Mouse (Mus musculus) neutrophil, adult 5-6 weeks (primary cell): Measurements from ENCODE around the gene Xpr1. TPM values are rescaled to one million over a fixed set of nuclear protein-coding genes. Genes with fewer than 3 reads are reported as not detected.

Experiments
- ATAC-seq: fragments of 151-379, 151-347 bp; 2 replicates; pipeline ENCODE4 v1.8.0; 2017; ENCODE audit warnings: mild to moderate bottlenecking, moderate TSS enrichment; ENCODE audit not compliant: insufficient number of reproducible peaks, poor library complexity, low FRiP score, severe bottlenecking; ENCODE audit errors: extremely low read depth
- total RNA-seq: library from RNA; stranded (forward); fragments of 200-1000 nt; gene quantifications from 2 replicates; pipeline ENCODE4 v1.2.3, GENCODE M21; 2017

The Xpr1 gene
- total RNA-seq, 1 experiment from 2014 or later: 97.9 TPM

DNA sequence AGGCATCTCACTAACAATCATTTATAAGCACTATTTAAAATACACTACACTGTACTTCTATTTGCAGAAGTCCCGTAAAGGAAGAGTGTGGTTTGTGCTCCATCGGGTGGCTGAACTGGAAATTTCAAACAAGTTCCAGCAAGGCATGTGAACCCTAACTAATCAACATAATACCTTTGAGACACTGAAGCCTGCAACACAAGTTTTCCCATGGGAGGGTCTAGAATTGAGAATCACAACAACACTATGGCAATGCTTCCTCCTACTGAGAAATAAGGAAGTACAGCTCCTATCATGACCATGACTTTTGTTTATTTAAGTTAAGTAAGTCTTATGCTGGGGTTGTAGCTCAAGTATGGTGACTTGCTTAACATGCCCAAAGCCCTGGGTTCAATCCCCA lies 4.5 kb downstream of the Xpr1 start:
- ATAC-seq: peak; percentile 35

DNA sequence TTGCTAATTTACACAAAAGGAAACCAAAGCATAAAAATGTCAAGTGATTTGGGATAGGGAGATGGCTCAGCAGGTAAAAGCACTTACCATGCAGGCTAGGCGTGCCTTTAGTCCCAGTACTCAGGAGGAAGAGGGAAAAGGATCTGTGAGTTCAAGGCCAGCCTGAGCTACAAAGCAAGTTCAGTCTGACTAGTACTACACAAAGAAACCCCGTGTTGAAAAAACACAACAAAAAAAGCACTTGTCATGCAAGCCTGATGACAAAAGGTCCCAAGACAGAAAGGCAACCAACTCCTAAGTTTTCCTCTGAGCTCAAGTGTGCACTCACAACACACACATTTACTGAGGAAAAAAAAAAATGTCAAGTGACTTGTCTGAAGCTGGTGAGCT lies 8.6 kb downstream of the Xpr1 start:
- no peak for ATAC-seq

DNA sequence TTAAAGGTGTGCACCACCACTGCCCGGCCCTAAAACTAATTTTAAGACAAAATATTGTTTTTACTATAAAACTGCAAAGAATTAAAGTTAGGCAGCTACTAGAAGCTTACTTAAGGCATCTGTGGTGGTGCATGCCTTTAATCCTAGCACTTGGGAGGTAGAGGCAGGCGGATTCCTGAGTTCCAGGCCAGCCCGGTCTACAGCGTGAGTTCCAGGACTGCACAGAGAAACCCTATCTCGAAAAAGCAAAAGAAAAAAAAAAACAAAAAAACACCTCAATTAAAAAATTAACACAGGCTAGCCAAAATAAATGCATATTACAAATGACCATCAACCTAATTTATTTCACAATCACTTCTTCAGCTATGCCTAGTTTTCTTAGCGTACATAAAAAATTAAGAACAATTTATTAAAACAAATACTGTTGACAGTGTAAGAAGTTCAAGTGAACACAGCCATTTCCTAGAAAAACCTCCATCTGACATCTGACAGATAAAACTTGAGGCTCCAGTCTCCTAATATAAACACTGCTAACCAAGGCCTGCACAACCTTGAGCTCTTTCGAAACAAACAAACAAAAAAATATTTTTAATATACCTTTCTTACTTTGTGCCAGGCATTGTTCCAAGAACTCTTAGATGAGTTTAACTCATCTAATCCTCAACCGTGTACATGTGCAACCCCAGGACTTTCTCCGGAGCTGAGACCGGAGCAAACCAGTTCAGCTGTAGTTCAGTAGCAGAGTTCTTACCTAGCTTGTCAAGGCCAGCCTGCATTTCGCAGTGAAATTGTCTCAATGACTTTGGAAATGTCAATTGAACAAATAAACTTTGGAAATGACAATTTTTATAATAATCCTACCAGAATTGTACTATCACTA lies 9.3 kb downstream of the Xpr1 start:
- ATAC-seq: no peak

DNA sequence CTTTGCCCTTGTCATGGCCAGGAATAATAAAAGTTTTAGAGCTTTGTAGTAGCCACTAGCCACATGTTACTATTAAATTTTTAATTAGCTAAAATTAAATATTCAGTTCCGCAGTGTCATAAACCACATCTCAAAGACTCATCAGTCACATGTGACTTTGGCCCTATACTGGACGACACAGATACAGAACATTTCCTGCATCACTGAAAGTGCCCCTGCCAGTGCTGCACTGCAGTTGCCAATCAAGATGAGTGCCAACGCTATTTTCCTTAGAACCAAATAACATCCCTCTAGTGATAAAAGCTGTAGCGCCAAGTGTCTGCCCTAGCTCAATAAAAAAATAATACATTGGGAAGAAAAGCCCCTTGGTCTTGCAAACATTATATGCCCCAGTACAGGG lies 17.2 kb downstream of the Xpr1 start:
- no peak for ATAC-seq

DNA sequence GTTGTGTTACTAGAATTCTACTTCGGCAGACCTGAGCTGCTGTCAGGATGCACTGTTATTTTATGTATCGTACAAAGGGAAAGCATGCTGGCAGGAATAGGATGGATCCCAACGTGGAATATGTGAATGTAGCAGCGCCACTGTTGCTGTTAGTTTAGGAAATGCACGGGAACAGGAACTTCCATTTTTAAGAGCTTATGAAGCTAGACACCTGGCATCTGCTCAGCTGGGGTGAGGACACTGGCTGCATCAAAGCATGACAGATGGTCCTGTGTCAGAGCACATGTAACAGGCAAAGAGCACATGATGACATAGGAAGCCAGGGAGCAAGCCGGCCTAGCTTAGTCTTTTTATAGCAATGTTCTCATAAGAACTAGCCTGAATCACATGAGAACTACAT lies 22.4 kb downstream of the Xpr1 start:
- no peak for ATAC-seq

DNA sequence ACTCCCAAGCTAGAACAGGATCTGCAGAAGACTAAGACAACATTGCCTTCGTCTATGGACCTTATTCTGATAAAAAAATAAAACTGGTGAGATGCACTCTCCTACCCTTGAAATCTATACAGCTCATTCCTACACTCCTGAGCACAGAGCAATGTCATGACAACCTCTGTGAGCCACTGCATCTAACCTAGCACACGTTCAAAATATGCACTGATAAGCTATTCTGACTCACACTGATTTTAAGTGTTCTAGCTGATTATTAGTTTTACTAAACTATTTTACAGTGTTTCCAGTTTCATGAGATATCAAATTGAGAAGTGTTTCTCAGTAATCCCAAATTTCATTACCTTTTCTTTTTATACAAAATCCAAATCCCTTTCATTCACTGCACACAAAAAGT lies 23.2 kb downstream of the Xpr1 start:
- no peak for ATAC-seq

DNA sequence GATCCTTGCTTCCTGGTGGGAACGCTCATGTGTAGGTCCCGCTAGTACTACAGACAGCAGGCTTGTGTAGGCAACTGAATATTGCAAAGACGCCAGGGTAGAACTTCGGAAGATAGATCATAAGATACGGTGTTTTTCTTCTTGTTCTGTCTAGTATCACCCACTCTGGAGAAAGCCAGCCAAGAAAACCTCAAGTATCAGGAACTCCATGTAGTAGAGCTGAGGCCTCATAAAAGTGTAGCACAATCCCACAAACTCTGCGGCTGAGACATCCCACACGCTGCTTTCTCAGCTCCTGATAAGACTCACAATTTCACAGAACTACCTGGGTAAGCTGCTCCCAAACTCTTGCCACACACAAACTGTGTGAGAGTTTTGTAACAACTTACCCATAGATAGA lies 24.4 kb downstream of the Xpr1 start:
- ATAC-seq: no peak

DNA sequence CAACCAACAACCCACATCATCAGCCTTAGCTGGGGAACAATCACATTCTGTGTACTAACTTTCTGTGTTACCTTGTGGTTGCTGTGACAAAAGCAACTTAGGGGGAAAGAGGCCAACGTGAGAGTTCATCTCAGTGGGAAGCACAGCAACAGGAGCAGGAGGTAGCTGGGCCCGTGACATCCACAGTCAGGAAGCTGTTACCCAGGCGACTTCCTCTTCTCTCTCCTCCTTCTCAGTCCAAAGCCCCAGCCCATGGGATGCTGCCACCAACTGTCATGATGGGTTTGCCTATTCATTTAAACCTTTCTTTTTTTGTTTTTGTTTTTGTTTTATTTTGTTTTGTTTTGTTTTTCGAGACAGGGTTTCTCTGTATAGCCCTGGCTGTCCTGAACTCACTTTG lies 25.7 kb downstream of the Xpr1 start:
- no peak for ATAC-seq

DNA sequence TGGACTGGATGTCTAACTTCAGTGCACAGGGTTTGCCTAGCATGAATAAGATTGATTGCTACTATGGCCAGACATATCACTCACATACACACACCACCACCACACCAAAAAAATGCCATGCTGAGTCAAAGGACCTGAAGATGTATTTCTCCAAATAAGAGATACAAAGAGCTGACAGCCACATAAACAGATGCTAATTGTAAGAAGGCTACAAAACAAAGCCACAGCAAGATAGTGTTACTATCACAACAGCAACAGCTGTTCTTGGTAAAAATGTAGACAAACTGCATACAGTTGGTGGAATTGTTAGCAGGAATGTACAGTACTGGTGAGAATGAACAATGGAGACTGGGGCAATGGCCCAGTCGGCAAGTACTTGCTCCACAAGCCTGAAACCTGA lies 28.8 kb downstream of the Xpr1 start:
- no peak for ATAC-seq

DNA sequence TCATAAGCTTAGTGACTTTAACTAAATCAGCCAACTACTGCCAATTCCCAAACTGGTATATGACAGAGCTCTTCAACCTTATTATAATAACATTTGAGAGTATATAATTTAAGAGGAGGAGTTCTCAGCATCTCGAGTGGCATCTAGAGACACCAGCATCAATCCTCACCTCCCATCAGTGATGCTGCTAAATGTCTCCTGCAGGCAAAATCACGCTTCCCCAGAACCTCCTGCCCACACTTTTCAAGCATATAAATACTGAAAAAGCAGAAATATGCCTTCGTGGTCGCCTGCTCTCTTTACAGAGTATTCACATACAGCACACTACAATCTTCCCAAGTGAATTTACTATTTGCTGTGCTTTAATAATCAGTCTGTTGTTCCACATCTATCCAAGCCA lies 30.7 kb downstream of the Xpr1 start:
- ATAC-seq: no peak

DNA sequence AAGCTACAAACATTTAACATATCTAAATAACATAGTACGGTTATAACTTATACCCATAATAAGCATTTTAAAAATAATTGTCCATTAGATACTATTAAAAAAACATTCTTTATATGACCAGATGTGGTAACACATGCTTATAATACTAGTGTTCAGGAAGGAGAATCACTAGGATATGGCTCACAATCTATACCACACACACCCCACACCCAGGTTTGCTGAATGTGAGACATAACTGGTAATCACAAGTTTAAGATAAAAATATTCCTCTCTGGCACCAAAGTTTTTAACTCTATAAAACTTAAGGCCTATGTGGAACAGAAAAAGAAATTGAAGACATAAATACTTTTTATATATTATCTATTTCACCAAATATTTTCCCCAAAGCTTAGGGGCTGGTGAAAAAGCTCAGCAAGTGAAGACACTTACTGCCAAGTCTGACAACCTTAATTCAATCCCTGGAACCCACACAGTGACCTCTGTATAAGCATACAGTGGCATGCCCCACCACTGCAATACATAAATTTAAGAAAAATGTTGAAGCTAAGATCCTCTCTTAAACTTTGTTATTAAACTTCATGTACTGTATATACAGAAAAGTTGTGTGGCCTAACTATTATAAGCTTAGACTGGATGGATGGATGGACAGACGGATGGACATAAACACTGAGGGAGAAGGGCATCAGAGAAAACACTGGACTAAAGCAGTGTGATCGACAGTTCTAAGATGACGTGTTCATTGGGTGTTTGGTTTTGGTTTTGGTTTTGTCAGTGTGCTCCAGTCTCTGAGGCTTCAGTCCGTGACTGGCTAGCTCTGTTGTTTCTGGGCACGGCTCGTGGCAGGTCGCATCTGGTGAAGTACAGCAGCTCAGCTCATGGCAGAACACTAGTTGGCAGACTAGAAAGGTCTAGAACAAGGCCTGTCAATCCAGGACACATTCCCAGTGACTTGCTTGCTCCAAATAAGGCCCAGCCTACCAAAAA lies 33.6 kb downstream of the Xpr1 start:
- no peak for ATAC-seq

DNA sequence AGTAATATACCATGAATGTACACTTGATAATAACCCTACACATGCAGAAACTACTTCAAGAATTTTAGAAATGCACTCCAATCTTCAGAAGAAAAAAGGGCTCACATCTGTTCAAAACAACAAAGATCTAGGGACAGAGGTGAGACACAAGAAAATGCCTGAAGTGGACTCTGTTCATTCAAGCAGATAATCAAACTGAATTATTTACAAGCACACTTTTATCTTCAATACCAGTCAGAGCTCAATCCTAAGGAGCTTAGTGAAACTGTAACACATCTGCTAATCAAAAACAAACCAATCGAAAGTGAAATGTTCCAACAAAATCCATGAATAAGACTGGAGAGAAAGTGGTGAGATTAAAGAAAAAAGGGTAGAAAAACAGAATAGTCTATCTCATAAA lies 35.3 kb downstream of the Xpr1 start:
- no peak for ATAC-seq

DNA sequence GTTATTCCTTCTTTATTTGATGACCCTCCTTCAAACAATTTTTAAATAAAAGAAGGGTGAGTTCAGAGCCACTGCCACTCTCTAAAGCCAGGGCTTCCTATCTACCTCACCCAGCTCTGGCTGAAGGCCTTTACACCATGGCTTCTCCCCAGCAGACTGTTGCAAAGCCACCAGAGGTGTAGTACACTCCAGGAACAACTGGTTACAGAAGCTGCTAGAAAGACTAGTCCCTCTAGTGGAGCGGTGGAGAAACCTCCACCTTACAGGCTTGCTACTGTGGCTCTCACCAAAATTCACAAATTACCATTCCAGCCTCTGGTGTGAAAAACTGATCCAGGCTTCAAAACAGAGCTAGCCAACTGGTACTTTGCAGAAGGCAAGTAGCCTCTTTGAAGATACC lies 37.9 kb downstream of the Xpr1 start:
- ATAC-seq: no peak

DNA sequence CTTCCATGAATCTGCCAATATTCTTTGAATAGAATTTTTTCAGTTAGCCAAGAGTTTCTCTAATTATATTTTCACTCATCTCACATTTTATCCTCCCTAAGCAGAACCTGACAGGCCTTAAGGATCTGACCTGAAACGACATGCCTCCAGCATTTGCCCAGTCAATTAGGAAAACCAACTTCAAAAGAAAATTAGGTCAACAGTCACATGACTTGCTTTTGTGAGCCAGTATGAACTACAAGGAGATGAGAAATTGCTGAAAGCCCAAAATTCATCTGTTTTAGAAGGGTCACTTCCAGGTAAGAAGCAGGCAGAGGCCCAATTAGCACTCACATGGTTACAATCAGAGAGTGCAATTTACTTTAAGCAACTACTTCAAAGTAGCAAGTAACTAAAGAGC lies 44.4 kb downstream of the Xpr1 start:
- no peak for ATAC-seq

DNA sequence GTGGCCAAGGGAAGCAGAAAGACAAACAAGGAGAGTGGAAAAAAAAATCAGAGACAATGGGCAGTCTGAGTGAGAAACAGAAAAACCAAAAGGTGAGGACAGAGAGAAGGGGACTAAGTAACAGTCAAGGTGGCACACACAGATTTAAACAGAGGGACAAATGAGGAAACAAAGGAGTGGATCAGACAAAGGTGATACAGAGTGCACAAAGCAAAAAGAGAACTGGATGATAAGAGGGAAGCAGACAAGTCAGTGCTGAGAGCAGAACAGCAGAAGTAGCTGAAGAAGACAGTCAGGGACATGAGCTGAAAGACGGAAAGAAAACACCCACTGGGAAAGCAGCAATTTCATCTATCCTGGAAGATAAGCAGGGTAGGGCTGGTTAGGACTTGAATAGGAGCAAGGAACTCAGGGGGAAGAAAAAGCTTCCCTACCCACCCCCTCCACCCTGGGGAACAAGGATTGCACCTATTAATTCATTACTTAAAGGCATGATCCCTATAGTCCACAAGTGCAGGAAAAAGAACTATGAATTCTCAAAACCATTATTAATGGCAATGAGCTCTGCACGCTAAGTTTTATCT lies 47.0 kb downstream of the Xpr1 start:
- ATAC-seq: no peak

DNA sequence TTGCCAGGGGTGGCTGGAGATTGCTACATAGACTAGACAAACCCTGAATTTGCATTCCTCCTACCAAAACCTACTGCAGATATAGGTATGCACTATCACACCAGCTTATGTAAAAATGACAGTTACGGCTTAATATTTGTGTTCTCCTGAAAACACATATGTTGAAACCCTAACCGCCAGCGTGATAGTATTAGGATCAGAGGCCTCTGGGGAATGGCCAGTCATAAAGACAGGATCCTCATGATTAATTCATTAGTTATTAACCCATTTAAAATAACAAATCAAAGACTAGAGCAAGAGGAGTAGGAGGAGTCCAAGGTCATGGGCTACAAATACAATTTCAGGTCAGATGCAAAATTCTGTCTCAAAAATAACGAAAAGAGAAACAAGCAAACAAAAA lies 50.8 kb downstream of the Xpr1 start:
- no peak for ATAC-seq

DNA sequence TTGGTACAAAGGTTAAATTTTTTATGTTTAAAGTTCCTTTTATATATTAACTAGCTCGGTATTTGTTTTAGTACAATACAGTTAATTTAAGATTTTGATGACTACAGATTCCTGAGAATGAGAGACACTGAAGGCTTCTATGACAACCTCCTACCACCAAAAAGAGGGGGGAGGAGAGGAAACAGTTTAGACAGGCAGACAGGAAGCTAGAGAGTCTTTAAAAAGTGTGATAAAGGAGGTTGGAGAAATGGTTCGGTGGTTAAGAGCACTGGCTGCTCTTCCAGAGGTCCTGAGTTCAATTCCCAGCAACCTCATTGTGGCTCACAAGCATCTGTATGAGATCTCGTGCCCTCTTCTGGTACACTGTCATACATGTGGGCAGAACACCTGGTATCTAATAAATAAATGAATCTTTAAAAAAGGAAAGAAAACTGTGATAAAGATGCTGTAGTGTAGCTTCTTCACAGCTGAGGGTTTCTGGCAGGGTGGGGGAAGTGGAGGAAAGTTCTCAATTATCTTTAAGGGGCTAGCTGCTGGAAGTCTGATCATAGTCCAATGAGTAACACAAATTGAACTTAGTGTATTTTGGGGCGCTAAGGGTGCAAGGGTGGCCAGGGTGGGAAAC lies 55.6 kb downstream of the Xpr1 start:
- ATAC-seq: no peak

DNA sequence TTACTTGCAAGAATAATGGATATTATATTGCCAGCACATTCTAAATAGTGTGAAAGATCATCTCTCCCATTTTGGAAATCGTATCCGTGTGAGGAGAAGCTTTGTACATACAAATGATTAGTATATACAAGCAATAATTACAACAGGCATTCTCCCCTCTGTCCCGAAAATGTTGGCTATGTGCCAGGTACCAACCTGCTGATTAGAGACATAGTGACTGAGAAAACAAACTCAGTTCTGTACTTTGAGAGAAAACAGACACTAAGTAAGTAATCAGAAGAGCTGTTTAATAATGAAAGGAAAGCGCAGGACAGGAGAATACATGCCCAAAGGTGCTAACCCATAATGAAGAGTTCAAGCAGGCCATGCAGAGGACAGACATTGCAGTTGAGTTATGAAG lies 64.1 kb downstream of the Xpr1 start:
- ATAC-seq: no peak

DNA sequence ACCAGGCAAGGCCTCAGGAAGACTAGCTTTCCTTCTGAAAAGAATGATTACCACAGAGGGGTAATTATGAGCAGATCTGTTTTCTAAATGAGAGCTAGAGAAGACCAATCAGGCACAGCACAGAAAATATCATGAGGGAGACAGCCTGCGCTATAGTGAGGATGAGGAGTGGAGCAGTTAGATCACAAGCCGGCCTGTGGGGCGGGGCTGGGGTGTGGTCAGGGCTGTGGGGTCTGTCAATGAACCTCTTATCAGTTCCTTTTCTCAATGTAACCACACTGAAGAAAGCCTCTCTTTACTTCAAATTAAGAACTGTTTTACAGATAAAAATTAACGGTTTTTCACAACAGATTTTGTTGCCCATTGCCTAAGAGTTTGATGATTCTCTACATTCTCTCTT lies 65.7 kb downstream of the Xpr1 start:
- ATAC-seq: no peak
